Mouse (Mus musculus): ENCODE results near the gene Srrm4. TPM values are rescaled to one million over a fixed set of nuclear protein-coding genes. Genes with fewer than 3 reads are reported as not detected.
A peak's percentile ranks its signal among the peaks of the same experiment; 100 is the strongest.

Srrm4 gene
- polyA plus RNA-seq, 1 experiment from 2014 or later = 22.4 TPM

DNA sequence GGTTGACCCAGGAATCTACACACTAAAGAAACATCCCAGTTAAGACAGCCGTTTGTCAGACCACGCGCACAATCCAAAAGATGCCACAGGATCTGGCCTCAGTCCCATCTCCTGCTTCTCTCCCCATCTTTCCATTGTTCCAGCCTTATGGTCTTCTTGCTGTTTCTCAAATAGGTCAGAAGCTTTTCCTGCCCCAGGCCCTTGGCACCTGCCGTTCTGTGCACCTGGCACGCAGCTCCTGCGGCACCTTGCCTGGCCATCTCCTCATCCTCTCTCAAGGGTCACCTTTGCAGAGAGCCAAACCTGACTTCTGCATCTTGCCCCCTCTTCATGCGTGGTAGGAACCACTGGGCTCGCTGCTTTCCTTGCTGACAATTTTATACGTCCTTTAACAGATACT, 107.4 kb downstream of the Srrm4 start:
- 0 out of 2 replicates have a peak overlapping the region, but pooled peaks have one; percentile 19 for H3K27ac ChIP-seq
- 88% methylated on average over 9 of the region's 9 CpGs for WGBS
- H3K9ac ChIP-seq = no peak overlapping the region
- H3K36me3 ChIP-seq (replicated peaks) = peaks cover 11% of the 10 kb centered on the region; the same call in 1 of the 2 replicates
- no peak overlapping the region for H3K4me3 ChIP-seq (replicated peaks)
- H3K9me3 ChIP-seq = no peaks in the 10 kb centered on the region
- no peak for ATAC-seq (ENCODE audit: low FRiP score)
- H3K4me1 ChIP-seq = peaks cover 32% of the 10 kb centered on the region
- H3K4me2 ChIP-seq = no peak overlapping the region
- H3K27me3 ChIP-seq = no peaks in the 10 kb centered on the region

DNA sequence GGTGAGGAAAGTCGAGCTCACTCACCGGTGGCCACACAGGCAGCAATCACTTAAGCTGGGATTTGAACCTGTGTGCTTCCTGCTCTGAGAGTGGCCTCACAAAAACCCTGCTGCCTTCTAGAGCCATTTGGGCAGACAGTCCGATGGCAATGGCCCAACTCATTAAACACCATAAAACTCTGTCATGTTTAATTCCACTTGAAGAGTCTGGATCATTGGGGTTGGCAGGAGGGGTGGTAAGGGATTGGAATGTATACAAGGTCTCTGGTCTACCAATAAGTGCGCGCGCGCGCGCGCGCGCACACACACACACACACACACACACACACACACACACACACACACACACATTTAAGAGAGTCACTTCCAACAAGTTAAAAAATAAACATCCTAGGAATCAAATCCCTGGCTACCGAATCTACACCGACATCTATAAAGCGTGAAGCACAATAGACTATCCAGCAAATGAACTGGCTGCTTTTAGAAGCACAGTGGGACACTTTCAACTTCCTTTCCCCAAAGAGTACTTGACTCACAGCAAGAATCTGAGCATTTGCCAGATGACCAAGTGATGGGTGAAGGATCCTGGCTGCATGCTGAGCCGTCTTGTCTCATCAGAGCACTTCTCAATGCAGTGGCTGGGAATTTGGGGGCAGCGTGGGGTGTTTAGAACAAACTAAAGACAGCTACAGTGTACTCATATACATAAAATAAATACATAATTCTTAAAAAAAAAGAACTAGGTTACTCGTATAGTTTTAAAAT, 112.8 kb downstream of the Srrm4 start:
- H3K27me3 ChIP-seq = no peaks in the 10 kb centered on the region
- H3K36me3 ChIP-seq (replicated peaks) = peaks cover 31% of the 10 kb centered on the region
- no peak overlapping the region for H3K9ac ChIP-seq
- no peak overlapping the region for H3K27ac ChIP-seq
- 84% methylated on average over 18 of the region's 18 CpGs for WGBS
- no peak overlapping the region for H3K4me2 ChIP-seq
- H3K4me1 ChIP-seq = peaks cover 8% of the 10 kb centered on the region
- H3K4me3 ChIP-seq (replicated peaks) = no peak overlapping the region
- H3K9me3 ChIP-seq = no peaks in the 10 kb centered on the region
- no peak for ATAC-seq (ENCODE audit: low FRiP score)

GRCm38 (mm10) chr5:116476006-116476405, 115.6 kb downstream of the Srrm4 start:
- Histone ChIP-seq H3K9ac (no peak overlapping the region), H3K4me2 (no peak overlapping the region), H3K36me3 (replicated peaks) (peaks cover 42% of the 10 kb centered on the region), H3K9me3 (no peaks in the 10 kb centered on the region), H3K27me3 (no peaks in the 10 kb centered on the region), H3K27ac (no peak overlapping the region), H3K4me1 (peaks cover 8% of the 10 kb centered on the region), H3K4me3 (replicated peaks) (no peak overlapping the region)
- ATAC-seq (ENCODE audit: low FRiP score) = 0 out of 2 replicates have a peak, but pooled peaks have one; percentile 33
- 11% methylated on average over 15 of the region's 15 CpGs for WGBS

DNA sequence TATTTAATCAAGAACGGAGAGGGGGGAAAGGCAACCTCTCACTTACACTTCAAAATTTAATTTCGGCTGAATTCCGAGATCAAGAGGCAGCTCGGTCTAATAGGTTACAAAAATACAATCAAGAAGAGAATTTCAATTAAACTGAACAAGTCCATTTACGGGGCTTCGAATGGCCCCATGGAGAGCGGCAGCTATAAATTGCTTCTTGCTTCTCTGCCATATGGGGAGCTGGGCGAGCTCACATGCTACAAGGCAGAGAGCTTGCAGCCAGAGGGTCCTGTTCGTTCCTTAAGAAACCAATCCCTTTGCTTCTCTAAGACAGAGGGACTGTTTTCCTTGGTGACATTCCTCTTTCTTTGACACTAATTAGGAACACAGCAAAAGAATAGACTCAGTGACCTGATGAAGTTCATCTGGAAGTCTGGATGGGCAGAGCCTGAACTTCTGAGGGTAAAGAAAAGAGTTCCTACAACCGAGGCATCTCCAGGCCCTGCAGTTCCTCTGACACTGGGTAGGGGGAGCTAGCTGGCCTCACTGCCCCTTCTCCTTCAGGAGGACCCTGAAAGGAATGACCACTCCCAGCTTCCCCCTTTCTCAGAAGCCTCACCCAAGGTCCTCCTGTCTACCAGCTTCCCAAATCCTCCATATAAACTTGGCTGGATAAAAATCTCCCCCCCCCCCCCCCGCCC, 130.1 kb downstream of the Srrm4 start:
- WGBS = 23% methylated on average over 11 of the region's 11 CpGs
- no peak for ATAC-seq (ENCODE audit: low FRiP score)
- H3K4me1 ChIP-seq = peaks cover 23% of the 10 kb centered on the region
- no peak overlapping the region for H3K9ac ChIP-seq
- peaks cover 4% of the 10 kb centered on the region; the same call in 1 of the 2 replicates for H3K27me3 ChIP-seq
- 0 out of 2 replicates have a peak overlapping the region, but pooled peaks have one; percentile 32 for H3K27ac ChIP-seq
- H3K4me3 ChIP-seq (replicated peaks) = no peak overlapping the region
- H3K36me3 ChIP-seq (replicated peaks) = peaks cover 25% of the 10 kb centered on the region
- H3K9me3 ChIP-seq = peaks cover 13% of the 10 kb centered on the region
- H3K4me2 ChIP-seq = no peak overlapping the region

DNA sequence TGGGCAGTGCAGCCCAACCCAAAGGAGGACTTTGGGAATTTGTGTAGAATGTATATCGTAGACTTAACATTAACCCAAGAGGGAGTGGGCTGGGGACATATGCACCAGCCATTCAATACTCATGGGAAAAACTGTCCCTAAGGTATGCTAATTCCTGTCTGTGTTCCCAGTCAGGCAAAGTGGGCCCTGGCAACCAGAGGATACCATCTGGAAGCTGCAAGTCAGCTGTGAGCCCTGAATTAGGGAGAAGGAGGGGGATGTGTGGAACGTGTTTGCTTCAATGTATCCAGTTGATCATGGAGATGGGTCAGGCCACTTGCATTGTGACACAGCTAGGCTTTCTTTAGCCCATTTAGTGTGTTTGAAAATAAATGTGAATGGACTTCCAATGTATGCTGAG, 131.6 kb downstream of the Srrm4 start:
- Histone ChIP-seq H3K4me3 (replicated peaks) (no peak overlapping the region), H3K27ac (no peak overlapping the region), H3K4me2 (no peak overlapping the region), H3K9ac (no peak overlapping the region), H3K27me3 (peaks cover 9% of the 10 kb centered on the region), H3K36me3 (replicated peaks) (peaks cover 10% of the 10 kb centered on the region), H3K9me3 (0 out of 2 replicates have a peak, but pooled peaks cover 3% of the 10 kb centered on the region), H3K4me1 (peaks cover 23% of the 10 kb centered on the region)
- WGBS = 69% methylated on average over 2 of the region's 2 CpGs
- no peak for ATAC-seq (ENCODE audit: low FRiP score)

DNA sequence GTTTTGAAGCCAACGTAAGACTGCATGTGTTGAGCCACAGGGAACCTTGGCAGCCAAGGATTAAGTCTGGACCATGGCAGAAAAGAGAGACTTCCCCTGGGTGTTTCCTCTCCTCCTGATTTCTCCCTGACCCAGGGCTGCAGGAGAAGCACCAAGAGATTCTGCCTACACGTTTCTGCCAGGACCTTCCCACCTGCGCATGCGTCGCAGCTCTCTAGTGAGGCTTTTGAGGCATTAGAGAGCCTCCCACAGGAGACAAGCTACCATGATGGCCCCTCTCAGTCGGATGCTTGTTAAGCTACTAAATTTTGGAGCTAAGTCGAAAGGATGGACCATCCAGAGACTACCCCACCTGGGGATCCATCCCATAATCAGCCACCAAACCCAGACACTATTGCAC, 133.8 kb downstream of the Srrm4 start:
- ATAC-seq (ENCODE audit: low FRiP score) = no peak

GRCm38 (mm10) chr5:116456796-116457515, 134.7 kb downstream of the Srrm4 start:
- peaks cover 15% of the 10 kb centered on the region for H3K27me3 ChIP-seq
- 40% methylated on average over 10 of the region's 10 CpGs for WGBS
- H3K4me2 ChIP-seq = no peak overlapping the region
- H3K4me1 ChIP-seq = peaks cover 27% of the 10 kb centered on the region
- H3K4me3 ChIP-seq (replicated peaks) = no peak overlapping the region
- no peak overlapping the region for H3K27ac ChIP-seq
- H3K9ac ChIP-seq = no peak overlapping the region
- H3K9me3 ChIP-seq = no peaks in the 10 kb centered on the region
- no peak for ATAC-seq (ENCODE audit: low FRiP score)
- H3K36me3 ChIP-seq (replicated peaks) = peaks cover 5% of the 10 kb centered on the region

More for the DNA sequence above, 133.8 kb downstream of the Srrm4 start:
- H3K27me3 ChIP-seq = peaks cover 12% of the 10 kb centered on the region
- no peak overlapping the region for H3K4me2 ChIP-seq
- H3K4me3 ChIP-seq (replicated peaks) = no peak overlapping the region
- no peak overlapping the region for H3K9ac ChIP-seq
- H3K4me1 ChIP-seq = peaks cover 27% of the 10 kb centered on the region
- no peak overlapping the region for H3K27ac ChIP-seq
- H3K36me3 ChIP-seq (replicated peaks) = no peaks in the 10 kb centered on the region
- H3K9me3 ChIP-seq = no peaks in the 10 kb centered on the region
- WGBS = 80% methylated on average over 7 of the region's 7 CpGs

DNA sequence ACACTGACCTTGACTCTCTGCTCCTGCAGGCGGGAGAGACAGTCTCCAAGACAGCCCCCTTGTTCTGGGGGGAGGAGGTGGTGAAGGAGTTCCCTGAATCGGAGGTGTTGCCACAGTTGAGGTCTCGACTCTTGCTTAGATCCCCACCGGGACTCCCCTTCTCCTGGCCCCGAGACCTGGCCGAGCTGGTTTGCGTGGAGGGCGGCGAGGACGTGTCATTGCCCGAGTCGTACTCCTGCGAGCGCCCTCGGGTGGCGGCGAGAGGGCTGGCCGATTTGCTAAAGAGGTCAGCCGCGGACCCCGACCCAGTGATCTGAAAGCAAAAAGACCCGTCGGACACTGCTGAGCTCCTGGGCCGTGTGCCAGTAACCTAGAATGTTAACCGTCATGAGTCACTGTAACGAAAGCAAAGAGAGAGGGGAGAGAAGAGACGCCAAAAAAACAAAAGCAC, 138.2 kb downstream of the Srrm4 start:
- peak overlapping the region; percentile 36 for H3K4me2 ChIP-seq
- no peak overlapping the region for H3K9ac ChIP-seq
- 5% methylated on average over 27 of the region's 27 CpGs for WGBS
- H3K36me3 ChIP-seq (replicated peaks) = peaks cover 18% of the 10 kb centered on the region
- no peak overlapping the region for H3K27ac ChIP-seq
- no peaks in the 10 kb centered on the region for H3K9me3 ChIP-seq
- H3K27me3 ChIP-seq = peaks cover 39% of the 10 kb centered on the region
- ATAC-seq (ENCODE audit: low FRiP score) = no peak
- H3K4me1 ChIP-seq = peaks cover 21% of the 10 kb centered on the region
- H3K4me3 ChIP-seq (replicated peaks) = 0 out of 2 replicates have a peak overlapping the region, but pooled peaks have one; percentile 7

- Histone ChIP-seq H3K4me3 (replicated peaks) (no peak overlapping the region), H3K27me3 (peaks cover 55% of the 10 kb centered on the region)
Measured at GRCm38 (mm10) chr5:116450901-116451300, 140.7 kb downstream of the Srrm4 start.

DNA sequence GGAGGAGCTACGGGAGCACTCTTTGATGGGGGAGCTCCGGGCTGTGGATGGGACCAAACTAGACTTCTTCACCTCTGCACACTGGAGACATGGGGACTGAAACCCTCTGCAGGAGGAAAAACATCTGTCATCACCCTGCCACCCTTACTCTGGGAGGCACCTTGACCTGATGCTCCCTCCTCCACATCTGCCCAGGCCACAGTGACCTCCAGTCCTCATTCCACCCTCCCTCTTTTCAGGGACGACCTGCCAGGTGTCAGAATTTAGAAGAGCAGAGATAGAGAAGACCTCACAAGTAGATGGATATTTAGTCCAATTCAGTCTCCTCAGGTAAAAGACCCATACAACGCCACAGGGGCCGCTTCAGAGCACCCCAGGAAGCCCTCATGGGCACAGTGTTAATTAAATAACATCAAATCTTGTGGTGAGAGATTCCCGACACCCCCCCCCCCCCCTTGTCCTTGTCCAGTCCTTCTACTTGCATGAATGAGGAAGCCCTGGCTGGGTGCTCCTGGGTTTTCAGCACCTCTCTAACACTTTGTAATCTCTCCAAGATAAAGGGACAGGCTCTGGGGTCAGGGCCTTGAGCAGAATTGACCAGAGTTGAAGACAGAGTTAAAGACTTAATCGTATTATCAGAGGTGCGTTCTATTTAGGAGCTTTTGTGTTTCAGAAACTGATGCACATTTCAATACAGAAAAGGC, 141.9 kb downstream of the Srrm4 start:
- no peak for ATAC-seq (ENCODE audit: low FRiP score)
- no peak overlapping the region for H3K4me2 ChIP-seq
- H3K36me3 ChIP-seq (replicated peaks) = peaks cover 24% of the 10 kb centered on the region
- no peaks in the 10 kb centered on the region for H3K9me3 ChIP-seq
- no peak overlapping the region for H3K27ac ChIP-seq
- H3K4me1 ChIP-seq = peaks cover 28% of the 10 kb centered on the region
- no peak overlapping the region for H3K9ac ChIP-seq
- peaks cover 49% of the 10 kb centered on the region for H3K27me3 ChIP-seq
- WGBS = 64% methylated on average over 8 of the region's 8 CpGs
- no peak overlapping the region for H3K4me3 ChIP-seq (replicated peaks)

More at GRCm38 (mm10) chr5:116450901-116451300, 140.7 kb downstream of the Srrm4 start:
- WGBS = 90% methylated on average over 8 of the region's 8 CpGs
- ATAC-seq (ENCODE audit: low FRiP score) = no peak
- no peak overlapping the region for H3K27ac ChIP-seq
- H3K4me1 ChIP-seq = peaks cover 27% of the 10 kb centered on the region
- no peak overlapping the region for H3K9ac ChIP-seq
- H3K9me3 ChIP-seq = no peaks in the 10 kb centered on the region
- peaks cover 24% of the 10 kb centered on the region for H3K36me3 ChIP-seq (replicated peaks)
- H3K4me2 ChIP-seq = no peak overlapping the region

DNA sequence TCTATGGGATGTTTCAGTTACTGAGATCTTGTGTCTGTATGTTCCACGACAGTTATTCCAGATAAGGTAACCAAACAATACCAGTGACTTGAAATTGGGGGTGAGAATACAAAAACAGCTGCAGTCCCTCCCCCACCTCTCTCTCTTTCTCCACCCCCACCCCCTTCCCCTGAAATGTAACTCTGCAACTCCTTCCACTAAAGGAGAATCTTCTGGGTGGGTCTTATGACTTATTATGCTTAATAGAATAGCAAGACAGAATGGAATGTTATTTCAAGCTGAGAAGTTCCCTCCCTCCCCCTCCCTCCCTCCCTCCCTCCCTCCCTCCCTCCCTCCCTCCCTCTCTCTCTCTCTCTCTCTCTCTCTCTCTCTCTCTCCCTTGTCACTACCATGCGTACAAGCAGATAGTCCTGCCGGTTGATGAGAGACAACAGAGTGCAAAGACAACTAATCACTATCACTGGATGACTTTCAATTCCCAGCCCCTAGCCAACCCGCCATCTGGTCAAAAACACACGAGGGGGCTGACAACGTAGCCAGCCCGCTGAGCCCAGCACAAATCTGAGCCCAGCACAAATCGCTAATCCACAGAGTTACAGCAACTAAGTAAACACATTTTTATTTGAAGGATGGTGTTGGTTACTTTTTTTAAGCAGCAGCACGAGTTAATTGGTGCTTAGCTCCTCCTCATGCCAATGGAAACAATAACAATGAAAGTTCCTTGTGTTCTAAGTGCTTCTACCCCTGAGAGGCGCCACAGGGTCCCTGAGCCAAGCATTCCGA, 143.0 kb downstream of the Srrm4 start:
- Histone ChIP-seq H3K27ac (no peak overlapping the region), H3K9ac (no peak overlapping the region), H3K27me3 (peaks cover 54% of the 10 kb centered on the region), H3K9me3 (no peaks in the 10 kb centered on the region), H3K4me1 (peaks cover 28% of the 10 kb centered on the region), H3K4me3 (replicated peaks) (no peak overlapping the region), H3K4me2 (no peak overlapping the region), H3K36me3 (replicated peaks) (peaks cover 34% of the 10 kb centered on the region)
- no peak; the same call in 1 of the 2 replicates for ATAC-seq (ENCODE audit: low FRiP score)
- 6% methylated on average over 10 of the region's 11 CpGs for WGBS
